Mouse (Mus musculus) cortical plate, adult 2 months (tissue): Measurements from ENCODE around the gene Prickle2.

Source experiments
- CTCF ChIP-seq: fragments of 200-500 bp; IDR thresholded peaks from 2 replicates; pipeline ENCODE4 v1.5.1; 2011; ENCODE audit warnings: mild to moderate bottlenecking, control low read depth, low read length; ENCODE audit not compliant: insufficient read depth; ENCODE audit errors: extremely low read depth
- POLR2A ChIP-seq: fragments of 200-500 bp; IDR thresholded peaks from 2 replicates; pipeline ENCODE4 v1.6.1; 2011; ENCODE audit warnings: mild to moderate bottlenecking, low read length, control low read depth; ENCODE audit not compliant: insufficient read depth; ENCODE audit errors: extremely low read depth

GRCm38 (mm10) chr6:92413982-92414381 is 292.0 kb downstream of the Prickle2 start:
- TF ChIP-seq CTCF, result no peak
- no peak for TF ChIP-seq POLR2A
